ENCODE assay signal across 17 mouse cellular contexts in the genomic region with DNA sequence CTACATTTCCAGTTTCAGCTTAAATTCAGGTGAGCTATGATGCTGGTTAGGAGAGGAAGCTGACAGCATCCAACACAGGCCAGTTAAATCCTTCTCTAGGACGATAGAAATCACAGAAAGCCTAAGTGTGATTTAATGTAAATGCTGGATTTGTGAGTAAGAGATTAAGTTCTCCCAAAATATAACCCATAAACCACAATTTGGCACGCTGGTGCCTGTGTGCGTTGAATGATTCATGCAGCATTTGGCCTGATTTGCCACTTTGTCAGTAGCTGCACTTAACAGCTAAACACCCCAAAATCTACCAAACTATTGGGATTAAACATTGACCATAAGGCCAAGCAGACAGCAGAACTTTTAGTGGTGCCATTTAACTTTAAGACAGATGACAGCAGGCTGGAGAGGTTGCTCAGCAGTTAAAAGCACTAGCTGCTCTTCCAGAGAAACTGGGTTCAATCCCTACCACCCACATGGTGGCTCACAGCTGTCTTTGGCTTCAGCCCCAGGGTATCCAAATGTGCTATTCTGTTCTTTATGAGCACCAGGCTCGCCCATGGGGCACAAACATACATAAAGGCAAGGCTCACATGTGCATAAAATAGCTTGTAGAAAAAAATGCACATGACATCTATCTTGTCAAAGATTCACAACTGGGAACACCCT.
A peak's percentile ranks its signal among the peaks of the same experiment; 100 is the strongest.
DNase-seq lines count a peak whose midpoint lies in the region; TF ChIP-seq lines count a peak whose summit lies in the region.
"Had no signal": no experiment of that assay in that cellular context is flagged by ENCODE, and none has a peak within 500 bp of the region (broad histone marks: within the 10 kb centered on the region; RNA-seq: fewer than 3 reads in every experiment).

No protein-coding gene starts in this region.

- H3K4me2 ChIP-seq in myocyte (ENCODE audit: low read depth) = peak overlapping the region; percentile 27
- H3K4me2 ChIP-seq: hindbrain, embryonic 14.5 days; limb, embryonic 12.5 days; liver, embryonic 15.5 days; neural tube, embryonic 13.5 days had no signal

- H3K27ac ChIP-seq in layer of hippocampus, adult 2 months = no peak overlapping the region
- H3K27ac ChIP-seq: heart, adult 2 months; hindbrain, embryonic 14.5 days; limb, embryonic 12.5 days; liver, embryonic 15.5 days; neural tube, embryonic 13.5 days had no signal

- TF ChIP-seq CTCF in layer of hippocampus, adult 2 months (conservative IDR thresholded peaks at IDR 0.05) = no peak

- no peak for TF ChIP-seq POLR2A in myocyte (IDR thresholded peaks at IDR 0.05; ENCODE audit: insufficient read length, low read depth)

- H3K27me3 ChIP-seq in myocyte (ENCODE audit: control insufficient read depth, insufficient read depth, insufficient read length) = no peaks in the 10 kb centered on the region
- H3K27me3 ChIP-seq: limb, embryonic 12.5 days; liver, embryonic 15.5 days; neural tube, embryonic 13.5 days had no signal

- H3K36me3 ChIP-seq in myocyte (ENCODE audit: control insufficient read depth, insufficient read depth) = no peaks in the 10 kb centered on the region
- H3K36me3 ChIP-seq: limb, embryonic 12.5 days; liver, embryonic 15.5 days; neural tube, embryonic 13.5 days had no signal

- no peaks in the 10 kb centered on the region for H3K79me2 ChIP-seq in myocyte (ENCODE audit: control insufficient read depth, insufficient read depth)

- H3K4me3 ChIP-seq in layer of hippocampus, adult 2 months = no peak overlapping the region
- H3K4me3 ChIP-seq in myocyte = no peak overlapping the region
- H3K4me3 ChIP-seq: erythroblast, embryonic 14.5 days; heart, adult 2 months; limb, embryonic 12.5 days; liver, embryonic 15.5 days; neural tube, embryonic 13.5 days had no signal

- peak; percentile 10 to 36 for DNase-seq in layer of hippocampus, adult 2 months (ENCODE audit: low spot score in 2 of 2)
- no peak for DNase-seq in layer of hippocampus, postnatal 10 days (ENCODE audit: low spot score in 2 of 2)
- DNase-seq in NIH3T3 (ENCODE audit: low read depth) (peak; percentile 84), liver (no peak)
- DNase-seq in gonadal fat pad, adult 2 months (ENCODE audit: low read depth) = peak; percentile 12
- DNase-seq in spleen, postnatal 10 days (ENCODE audit: low spot score in 2 of 2) = no peak
- DNase-seq: adrenal gland, postnatal 14 days; cerebellum, adult 9-11 months; heart, adult 2 months; kidney, postnatal 25 days; lung, postnatal 10 days had no signal

- no peak overlapping the region for H3ac ChIP-seq in myocyte (ENCODE audit: control insufficient read depth, insufficient read length)

TF ChIP-seq in myocyte, 11 proteins besides CTCF, POLR2A, EP300 and RAD21:
- no peak for TF ChIP-seq MYOG (IDR thresholded peaks at IDR 0.05; ENCODE audit: control insufficient read depth in 1 of 3, insufficient read depth in 1 of 3, insufficient read length in 2 of 3, low read depth in 2 of 3)
- TF ChIP-seq POLR2AphosphoS2 (IDR thresholded peaks at IDR 0.05; ENCODE audit: insufficient read length, low read depth) = no peak
- TF ChIP-seq USF1 (IDR thresholded peaks at IDR 0.05; ENCODE audit: low read depth) = no peak
- no peak for TF ChIP-seq E2F4 (IDR thresholded peaks at IDR 0.05; ENCODE audit: insufficient read depth)
- TF ChIP-seq SRF (IDR thresholded peaks at IDR 0.05; ENCODE audit: control insufficient read depth, insufficient read length, low read depth) = no peak
- no peak for TF ChIP-seq MYOD1 (IDR thresholded peaks at IDR 0.05; ENCODE audit: control insufficient read depth in 1 of 3, insufficient read length in 2 of 3, low read depth in 2 of 3)
- no peak for TF ChIP-seq REST (IDR thresholded peaks at IDR 0.05; ENCODE audit: insufficient read depth, insufficient read length)
- no peak for TF ChIP-seq MAX (IDR thresholded peaks at IDR 0.05; ENCODE audit: low read depth)
- TF ChIP-seq TCF3 (IDR thresholded peaks at IDR 0.05; ENCODE audit: insufficient read length, low read depth) = no peak
- TF ChIP-seq TCF12 (IDR thresholded peaks at IDR 0.05; ENCODE audit: insufficient read depth, poor library complexity, severe bottlenecking) = no peak
- TF ChIP-seq CEBPB (IDR thresholded peaks at IDR 0.05; ENCODE audit: insufficient read depth, poor library complexity, severe bottlenecking) = no peak

Comparison
In these comparisons a context has a peak if more than half of its experiments do, and no peak if none do; other contexts are left out.
1. DNase-seq: peak in layer of hippocampus, adult 2 months (2 of 2), NIH3T3 (single experiment) and gonadal fat pad, adult 2 months (single experiment); none in layer of hippocampus, postnatal 10 days (0 of 2), spleen, postnatal 10 days (0 of 2) and liver (single experiment).